Mouse (Mus musculus) ovary, adult 10 weeks (tissue): ENCODE measurements around the gene Ints6l. TPM values are rescaled to one million over a fixed set of nuclear protein-coding genes. Genes with fewer than 3 reads are reported as not detected.

Source experiments
- polyA plus RNA-seq: library from polyadenylated mRNA; stranded (reverse); fragments of 350-450 nt; fragmentation: Illumina TruSeq; extraction: RNeasy Lipid Tissue Mini Kit (QIAGEN cat#74804); gene quantifications from one replicate; pipeline ENCODE4 v1.2.3, GENCODE M21; 2014

Ints6l gene
- 65.3 TPM for polyA plus RNA-seq

DNA sequence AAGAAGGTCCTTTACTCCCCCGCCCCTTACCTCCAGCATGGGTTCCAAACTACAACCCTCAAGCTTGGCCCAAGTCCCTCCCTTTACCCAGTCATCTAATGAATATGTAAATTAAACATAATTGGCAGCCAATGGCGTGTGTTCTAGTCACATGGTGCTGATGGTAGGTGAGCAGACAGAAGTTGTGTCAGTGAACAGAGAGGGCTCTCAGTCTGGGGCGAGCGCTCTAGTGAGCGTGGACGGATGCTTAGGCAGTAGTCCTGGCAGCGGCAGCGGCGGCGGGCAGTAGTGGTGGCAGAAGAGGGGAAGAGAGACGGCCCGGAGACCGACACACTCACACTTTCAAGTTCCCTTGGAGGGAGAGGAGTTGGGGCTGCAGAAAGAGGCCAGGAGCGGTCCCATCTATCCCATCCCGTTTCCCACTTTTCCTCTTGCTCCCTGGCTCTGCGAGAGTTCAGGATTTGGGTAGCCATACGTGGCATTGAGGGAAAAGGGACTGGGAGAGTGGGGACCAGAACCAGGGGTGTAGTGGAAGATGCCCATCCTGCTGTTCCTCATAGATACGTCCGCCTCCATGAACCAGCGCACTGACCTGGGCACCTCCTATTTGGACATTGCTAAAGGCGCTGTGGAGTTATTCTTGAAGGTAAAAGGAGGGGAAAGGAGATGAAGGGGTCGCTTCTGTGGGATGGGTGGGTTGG is at the start of gene Ints6l:
Gene Ints6l, plus strand, starts transcription at position 187 of the 701 bp plus-strand sequence.

DNA sequence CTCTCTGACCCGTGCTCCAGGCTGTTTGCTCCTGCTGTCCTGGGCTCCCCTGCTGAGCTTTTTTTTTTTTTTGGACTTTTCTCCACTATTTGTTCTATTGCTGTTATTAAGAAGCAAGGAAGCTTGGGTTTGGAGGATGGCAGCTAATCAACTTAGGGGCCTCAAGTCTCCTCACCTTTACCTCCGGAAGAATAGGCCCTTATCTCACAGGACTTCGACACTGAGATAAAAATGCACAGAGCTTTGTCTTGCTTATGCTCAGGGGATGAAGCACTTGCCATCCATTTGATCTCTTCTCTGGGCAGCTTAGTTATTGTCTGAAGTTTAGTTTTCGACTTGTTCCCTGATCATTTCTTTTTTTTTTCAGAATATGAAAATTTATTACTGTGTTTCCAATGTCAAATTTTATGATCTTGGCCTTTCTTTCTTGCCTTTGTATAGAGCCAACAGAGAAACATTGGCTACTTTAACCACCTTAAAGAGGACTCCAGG is 7.1 kb upstream of the Ints6l start, which contains the start of gene Gm2174:
Gene Gm2174, plus strand, starts transcription at position 442 of the 492 bp plus-strand sequence.

GRCm38 (mm10) chrX:56524442-56524841 is 69.8 kb downstream of the Ints6l start, which contains the start of gene Gm10477:
TSS of gene Gm10477 (plus strand) at chrX:56524742.

DNA sequence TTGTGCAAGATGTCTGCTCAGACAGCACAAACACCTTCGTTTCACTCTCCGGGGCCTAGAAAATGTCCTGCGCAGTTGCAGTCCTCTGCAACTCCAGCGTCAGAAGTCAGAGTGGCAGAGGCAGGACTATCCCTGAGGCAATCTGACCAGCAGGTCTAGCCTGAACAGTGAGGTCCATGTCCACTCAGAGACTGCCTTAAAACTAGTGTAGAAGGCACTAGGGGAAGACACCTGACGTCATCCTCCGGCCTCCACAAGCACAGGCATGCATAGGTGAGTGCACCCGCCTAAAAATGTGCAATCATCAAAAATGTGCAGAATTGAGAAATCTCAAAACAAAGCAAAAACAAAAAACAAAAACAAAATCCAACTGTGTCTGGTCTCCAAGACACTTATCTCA is 94.8 kb downstream of the Ints6l start, which contains the start of gene Gm648:
Gene Gm648, minus strand, starts transcription at position 101 of the 400 bp plus-strand sequence.

Other genes starting within 250 kb of the Ints6l start
- not detected for gene Gm773, start 242.0 kb upstream of the Ints6l start, polyA plus RNA-seq
- 41.1 TPM for gene Zfp449, start 108.5 kb upstream of the Ints6l start, polyA plus RNA-seq
- 3.6 TPM for gene Smim10l2a, start 80.3 kb upstream of the Ints6l start, polyA plus RNA-seq
- not detected for gene Gm2174, start 6.9 kb upstream of the Ints6l start, polyA plus RNA-seq
- gene Gm10477, start 69.9 kb downstream of the Ints6l start, polyA plus RNA-seq, result not detected
- gene Gm648, start 94.7 kb downstream of the Ints6l start, polyA plus RNA-seq, result not detected
- gene Mmgt1, start 143.2 kb downstream of the Ints6l start, polyA plus RNA-seq, result 126 TPM
- gene Slc9a6, start 154.9 kb downstream of the Ints6l start, polyA plus RNA-seq, result 53.0 TPM